Mouse (Mus musculus) adipocyte (in vitro differentiated cells): Measurements from ENCODE around the gene Arhgap31.
"Not testable (repeated sequence)": the region's sequence is repeated elsewhere in the genome, so short reads cannot be mapped to it uniquely, and the experiment has no call there.

Experiments
- DNase-seq: peaks from one replicate; pipeline ENCODE4 v3.0.0-alpha.2; 2016; ENCODE audit warnings: low spot score

The Arhgap31 gene

GRCm38 (mm10) chr16:38728576-38729132, 15.6 kb upstream of the Arhgap31 start:
- no peak for DNase-seq

- no peak for DNase-seq
Observed at GRCm38 (mm10) chr16:38724974-38725373, 11.9 kb upstream of the Arhgap31 start.

- DNase-seq = no peak
Observed at GRCm38 (mm10) chr16:38724256-38724655, 11.2 kb upstream of the Arhgap31 start.

- DNase-seq = no peak
Observed at GRCm38 (mm10) chr16:38721377-38721776, 8.3 kb upstream of the Arhgap31 start.

GRCm38 (mm10) chr16:38714259-38714526, 1.1 kb upstream of the Arhgap31 start:
- not testable (repeated sequence) for DNase-seq

GRCm38 (mm10) chr16:38713404-38714258, 557 bp upstream of the Arhgap31 start:
- DNase-seq = peak; percentile 17

GRCm38 (mm10) chr16:38712105-38712504, 969 bp downstream of the Arhgap31 start:
- DNase-seq = peak; percentile 27

- no peak for DNase-seq
Observed at GRCm38 (mm10) chr16:38711245-38711644, 1.8 kb downstream of the Arhgap31 start.

- DNase-seq = no peak
Observed at GRCm38 (mm10) chr16:38708962-38709520, 4.0 kb downstream of the Arhgap31 start.

GRCm38 (mm10) chr16:38706782-38707181, 6.3 kb downstream of the Arhgap31 start:
- no peak for DNase-seq

- DNase-seq = no peak
Observed at GRCm38 (mm10) chr16:38705531-38706281, 7.4 kb downstream of the Arhgap31 start.

- DNase-seq = no peak
Observed at GRCm38 (mm10) chr16:38703501-38703900, 9.6 kb downstream of the Arhgap31 start.

GRCm38 (mm10) chr16:38702316-38702715, 10.8 kb downstream of the Arhgap31 start:
- no peak for DNase-seq

GRCm38 (mm10) chr16:38701492-38702185, 11.4 kb downstream of the Arhgap31 start:
- DNase-seq = no peak

- DNase-seq = no peak
Observed at GRCm38 (mm10) chr16:38700392-38701162, 12.5 kb downstream of the Arhgap31 start.

- DNase-seq = no peak
Observed at GRCm38 (mm10) chr16:38697611-38698010, 15.5 kb downstream of the Arhgap31 start.

GRCm38 (mm10) chr16:38695557-38695956, 17.5 kb downstream of the Arhgap31 start:
- DNase-seq = no peak

GRCm38 (mm10) chr16:38694906-38695540, 18.1 kb downstream of the Arhgap31 start:
- DNase-seq = no peak

GRCm38 (mm10) chr16:38690501-38690900, 22.6 kb downstream of the Arhgap31 start:
- no peak for DNase-seq

- DNase-seq = no peak
Observed at GRCm38 (mm10) chr16:38689786-38690185, 23.3 kb downstream of the Arhgap31 start.
